Mouse (Mus musculus) testis, postnatal 14 days (tissue): Measurements from ENCODE around the gene Trim8.

Experiments used
- DNase-seq: peaks from one replicate; pipeline ENCODE4 v3.0.0; 2021; ENCODE audit warnings: low spot score

The Trim8 gene

GRCm38 (mm10) chr19:46480624-46481345, 20.7 kb upstream of the Trim8 start:
- DNase-seq = no peak

GRCm38 (mm10) chr19:46481352-46481751, 20.1 kb upstream of the Trim8 start:
- DNase-seq = no peak

- DNase-seq = no peak
These were observed 19.7 kb upstream of the Trim8 start for GRCm38 (mm10) chr19:46481756-46482155.

- DNase-seq = no peak
These were observed 18.5 kb upstream of the Trim8 start for GRCm38 (mm10) chr19:46482896-46483516.

- DNase-seq = no peak
These were observed 17.7 kb upstream of the Trim8 start for GRCm38 (mm10) chr19:46483701-46484328.

GRCm38 (mm10) chr19:46484518-46484917, 17.0 kb upstream of the Trim8 start:
- peak; percentile 54 for DNase-seq

DNA sequence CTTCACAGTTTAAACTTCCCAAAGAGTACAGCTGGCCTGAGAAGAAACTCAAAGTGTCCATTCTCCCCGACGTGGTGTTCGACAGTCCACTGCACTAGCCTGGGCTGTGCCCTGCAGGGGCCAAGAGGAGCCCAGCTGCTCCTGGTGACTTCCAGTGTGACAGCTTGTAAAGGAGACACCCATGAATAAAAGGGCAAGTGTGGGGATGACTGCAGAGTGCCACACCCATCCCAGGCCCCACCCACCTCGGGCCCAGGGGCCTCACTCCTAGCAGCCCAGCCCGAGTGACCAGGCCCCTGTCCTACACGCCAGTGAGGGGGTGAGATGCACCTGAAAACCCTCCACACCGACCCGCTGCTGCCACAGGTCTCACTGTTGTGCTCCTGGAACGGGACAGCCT, 15.7 kb upstream of the Trim8 start:
- DNase-seq = no peak

- no peak for DNase-seq
These were observed 14.8 kb upstream of the Trim8 start for GRCm38 (mm10) chr19:46486709-46487108.

DNA sequence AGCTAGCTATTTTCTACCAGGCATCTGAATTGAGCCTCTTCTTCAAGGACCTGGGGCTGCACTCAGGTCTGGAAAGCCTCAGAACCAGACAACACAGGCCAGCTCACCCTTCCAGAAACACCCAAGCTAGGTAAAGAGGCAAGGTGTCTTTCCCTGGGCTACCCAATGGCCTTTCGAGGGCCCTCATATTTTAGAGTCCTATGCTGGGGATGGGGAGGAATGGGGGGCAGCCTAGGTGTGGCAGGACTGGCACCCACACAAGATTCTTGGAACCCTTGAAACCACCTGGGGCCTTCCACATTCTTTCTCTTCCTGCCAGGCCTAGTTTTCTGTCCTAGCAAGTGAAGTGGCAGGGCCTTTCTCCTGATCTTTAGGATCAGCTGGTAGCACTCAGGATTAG, 12.1 kb upstream of the Trim8 start:
- no peak for DNase-seq

- DNase-seq = no peak
These were observed 10.9 kb upstream of the Trim8 start for GRCm38 (mm10) chr19:46490634-46491033.

GRCm38 (mm10) chr19:46495136-46495535, 6.4 kb upstream of the Trim8 start:
- no peak for DNase-seq

- no peak for DNase-seq
These were observed 4.3 kb upstream of the Trim8 start for GRCm38 (mm10) chr19:46497230-46497629.

- no peak for DNase-seq
These were observed 2.0 kb upstream of the Trim8 start for GRCm38 (mm10) chr19:46499539-46499835.

- DNase-seq = peak; percentile 96
These were observed 1.5 kb upstream of the Trim8 start for GRCm38 (mm10) chr19:46499836-46500580.

DNA sequence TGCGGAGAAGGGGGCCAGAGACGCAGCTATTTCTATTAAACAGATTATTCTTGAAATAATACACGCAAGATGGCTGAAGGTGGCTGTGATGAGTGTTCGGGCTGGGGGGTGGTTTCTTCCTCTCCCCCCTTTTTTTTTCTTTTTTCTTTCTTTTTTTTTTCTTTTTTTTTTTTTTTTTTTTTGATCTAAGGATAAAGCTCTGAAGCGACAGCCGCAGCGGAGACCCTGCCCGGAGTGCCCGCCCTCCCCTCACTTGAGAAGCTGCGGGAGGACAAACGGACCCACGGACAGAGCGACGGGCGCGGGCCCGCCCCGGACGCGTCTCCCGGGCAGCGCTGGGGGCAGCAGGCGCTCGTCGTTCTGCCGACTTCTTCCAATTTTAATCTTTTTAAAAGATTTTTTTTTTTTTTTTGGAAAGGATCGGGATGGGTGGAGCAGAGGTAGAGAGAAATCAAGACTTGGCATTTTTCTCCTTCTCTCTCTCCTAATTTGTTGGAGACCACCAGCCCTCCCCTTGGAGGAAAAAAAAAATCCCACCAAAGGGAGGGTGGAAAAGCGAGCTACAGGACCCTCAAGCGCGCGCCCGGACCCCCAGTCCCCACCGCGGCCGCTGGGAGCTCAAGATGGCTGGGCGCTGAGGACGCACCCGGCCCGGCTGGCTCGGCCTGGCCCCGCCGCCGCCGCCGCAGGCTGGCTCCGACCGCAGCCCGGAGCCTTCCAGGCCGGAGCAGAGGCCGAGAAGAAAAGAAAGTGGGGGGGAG, 741 bp upstream of the Trim8 start:
- DNase-seq = no peak

DNA sequence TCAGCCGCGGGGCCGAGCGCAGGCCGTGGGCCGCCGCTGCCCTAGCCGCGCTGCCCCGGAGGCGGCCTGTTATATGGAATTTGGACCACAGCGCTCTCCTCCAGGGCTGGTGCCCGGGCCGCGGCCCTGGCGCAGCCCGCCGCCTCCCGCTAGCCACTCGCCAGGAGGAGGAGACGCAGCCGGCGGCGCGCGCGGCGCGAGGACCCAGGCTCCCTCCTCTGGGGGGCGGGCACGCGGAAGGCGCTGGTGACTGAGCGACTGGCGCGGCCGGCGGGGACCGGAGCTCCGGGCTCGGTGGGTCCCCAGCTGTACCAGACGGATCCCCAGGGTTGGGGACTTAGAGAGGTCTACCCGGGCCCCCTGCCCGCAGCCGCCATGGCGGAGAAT, 560 bp downstream of the Trim8 start:
- peak; percentile 69 for DNase-seq

DNA sequence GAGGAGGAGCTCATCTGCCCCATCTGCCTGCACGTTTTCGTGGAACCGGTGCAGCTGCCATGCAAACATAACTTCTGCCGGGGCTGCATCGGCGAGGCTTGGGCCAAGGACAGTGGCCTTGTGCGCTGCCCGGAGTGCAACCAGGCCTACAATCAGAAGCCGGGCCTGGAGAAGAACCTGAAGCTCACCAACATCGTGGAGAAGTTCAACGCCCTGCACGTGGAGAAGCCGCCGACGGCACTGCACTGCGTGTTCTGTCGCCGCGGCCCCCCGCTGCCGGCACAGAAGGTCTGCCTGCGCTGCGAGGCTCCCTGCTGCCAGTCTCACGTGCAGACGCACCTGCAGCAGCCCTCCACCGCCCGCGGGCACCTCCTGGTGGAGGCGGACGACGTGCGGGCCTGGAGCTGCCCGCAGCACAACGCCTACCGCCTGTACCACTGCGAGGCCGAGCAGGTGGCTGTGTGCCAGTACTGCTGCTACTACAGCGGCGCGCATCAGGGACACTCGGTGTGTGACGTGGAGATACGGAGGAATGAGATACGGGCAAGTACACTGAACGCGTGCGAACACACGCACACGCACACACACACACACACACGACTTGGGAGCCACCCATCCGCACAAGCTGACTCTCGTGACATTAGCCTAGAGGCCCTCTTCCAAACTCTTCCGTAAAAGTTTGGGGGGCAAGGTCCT, 1.1 kb downstream of the Trim8 start:
- DNase-seq = peak; percentile 73

DNA sequence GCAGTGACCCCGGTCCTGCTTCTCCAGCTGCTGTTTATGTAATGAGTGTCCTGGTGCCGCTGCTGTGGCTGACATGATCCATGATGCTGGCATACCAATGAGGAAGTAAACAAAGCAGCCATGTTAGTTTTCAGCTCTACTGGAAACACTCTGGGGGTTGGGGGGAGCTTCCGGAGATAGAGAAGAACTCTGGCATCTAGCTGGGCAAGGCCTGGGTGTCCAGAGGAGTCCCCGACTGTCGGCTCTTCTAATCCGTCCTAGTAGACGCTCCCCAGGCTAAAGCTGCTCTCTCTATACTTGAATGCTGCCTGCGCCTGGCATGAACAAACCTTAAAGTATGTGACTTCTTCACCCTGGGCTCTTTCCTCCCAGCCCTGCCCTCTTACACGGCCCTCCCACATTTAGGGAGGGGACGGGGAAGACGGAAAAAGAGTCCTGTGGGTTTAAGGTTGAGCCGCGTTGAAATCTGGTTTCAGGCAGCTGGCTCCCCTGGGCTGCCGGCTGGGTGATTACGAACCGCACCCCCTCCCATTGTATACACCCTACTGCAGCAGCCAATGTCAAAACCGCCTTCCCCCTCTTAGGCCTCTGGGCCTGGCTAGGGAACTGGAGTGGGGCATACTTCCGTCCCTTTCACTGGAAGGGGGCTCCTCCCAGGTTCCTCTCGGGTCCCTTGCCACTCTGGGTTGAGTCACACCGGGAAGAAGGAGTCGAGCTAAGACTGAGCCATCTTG, 2.0 kb downstream of the Trim8 start:
- DNase-seq = peak; percentile 60

GRCm38 (mm10) chr19:46504085-46504552, 2.6 kb downstream of the Trim8 start:
- no peak for DNase-seq

GRCm38 (mm10) chr19:46504822-46505417, 3.4 kb downstream of the Trim8 start:
- DNase-seq = no peak
